7 mouse cellular contexts compared by ENCODE assay signal in the genomic region with DNA sequence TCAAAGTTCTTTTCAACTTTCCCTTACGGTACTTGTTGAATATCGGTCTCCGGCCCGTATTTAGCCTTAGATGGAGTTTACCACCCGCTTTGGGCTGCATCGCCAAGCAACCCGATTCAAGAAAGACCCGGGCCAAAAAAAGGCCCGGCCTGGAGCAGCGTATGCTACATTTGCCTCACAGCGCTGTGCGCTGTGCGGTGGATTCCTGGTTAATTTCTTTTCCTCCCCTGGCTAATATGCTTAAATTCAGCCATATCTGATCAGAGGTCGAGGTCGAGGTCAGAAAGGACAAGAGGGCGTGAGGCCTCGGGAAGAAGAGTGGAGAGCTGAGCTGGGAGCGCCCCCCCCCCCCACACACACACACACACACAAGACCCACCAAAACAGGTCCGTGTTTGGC. TPM values are rescaled to one million over a fixed set of nuclear protein-coding genes. Genes with fewer than 3 reads are reported as not detected.
DNase-seq lines count a peak whose midpoint lies in the region; ATAC-seq and TF ChIP-seq lines count a peak whose summit lies in the region.

No protein-coding gene starts in this region.

- no peak overlapping the region for H3K9ac ChIP-seq in kidney, embryonic 15.5 days
- no peak overlapping the region for H3K9ac ChIP-seq in ES-E14 (ENCODE audit: insufficient read depth, low read depth, low read length, poor library complexity, severe bottlenecking)
- H3K9ac ChIP-seq in embryonic facial prominence, embryonic 11.5 days (replicated peaks; ENCODE audit: low read length): no peak overlapping the region

- WGBS in kidney, embryonic 15.5 days: 3% methylated on average over 19 of the region's 19 CpGs
- WGBS in embryonic facial prominence, embryonic 11.5 days: 2% methylated on average over 19 of the region's 19 CpGs

- H3K4me3 ChIP-seq in kidney, embryonic 15.5 days (replicated peaks): no peak overlapping the region
- no peak overlapping the region for H3K4me3 ChIP-seq in ES-E14 (ENCODE audit: insufficient read depth in 1 of 2, low read depth in 1 of 2, low read length in 2 of 2, poor library complexity in 1 of 2, severe bottlenecking in 1 of 2)
- no peak overlapping the region for H3K4me3 ChIP-seq in embryonic facial prominence, embryonic 11.5 days (ENCODE audit: low read depth, low read length)

- H3K36me3 ChIP-seq in kidney, embryonic 15.5 days: no peaks in the 10 kb centered on the region
- no peaks in the 10 kb centered on the region for H3K36me3 ChIP-seq in ES-E14 (ENCODE audit: control insufficient read depth, insufficient read depth, low read length, poor library complexity, severe bottlenecking)
- no peaks in the 10 kb centered on the region for H3K36me3 ChIP-seq in embryonic facial prominence, embryonic 11.5 days (replicated peaks; ENCODE audit: control insufficient read depth, insufficient read depth, low read depth, low read length)

- H3K27ac ChIP-seq in kidney, embryonic 15.5 days: no peak overlapping the region
- H3K27ac ChIP-seq in ES-E14 (ENCODE audit: insufficient read depth, low read depth, low read length, poor library complexity, severe bottlenecking): no peak overlapping the region
- H3K27ac ChIP-seq in embryonic facial prominence, embryonic 11.5 days (replicated peaks; ENCODE audit: low read depth, low read length): no peak overlapping the region

- H3K9me3 ChIP-seq in kidney, embryonic 15.5 days (replicated peaks): no peaks in the 10 kb centered on the region
- H3K9me3 ChIP-seq in ES-E14 (ENCODE audit: control insufficient read depth, insufficient read depth, low read depth, low read length): no peaks in the 10 kb centered on the region
- H3K9me3 ChIP-seq in embryonic facial prominence, embryonic 11.5 days (replicated peaks; ENCODE audit: control insufficient read depth, low read length): no peaks in the 10 kb centered on the region

- peaks cover 3% of the 10 kb centered on the region; the same call in 1 of the 2 replicates for H3K4me1 ChIP-seq in kidney, embryonic 15.5 days
- no peaks in the 10 kb centered on the region for H3K4me1 ChIP-seq in ES-E14 (ENCODE audit: control insufficient read depth in 2 of 2, insufficient read depth in 2 of 2, low read length in 2 of 2, poor library complexity in 1 of 2)
- H3K4me1 ChIP-seq in embryonic facial prominence, embryonic 11.5 days (ENCODE audit: control insufficient read depth, insufficient read depth, low read length): no peaks in the 10 kb centered on the region

- H3K27me3 ChIP-seq in kidney, embryonic 15.5 days: peaks cover 6% of the 10 kb centered on the region
- H3K27me3 ChIP-seq in embryonic facial prominence, embryonic 11.5 days (ENCODE audit: control insufficient read depth, insufficient read depth, low read length): no peaks in the 10 kb centered on the region

- no peak overlapping the region for H3K4me2 ChIP-seq in kidney, embryonic 15.5 days
- H3K4me2 ChIP-seq in embryonic facial prominence, embryonic 11.5 days (ENCODE audit: low read depth, low read length): no peak overlapping the region

- peak; percentile 12 for DNase-seq in kidney, postnatal 14 days
- peak; percentile 62 for DNase-seq in 416B (ENCODE audit: low read depth)
- peak; percentile 41 for DNase-seq in ES-E14 (ENCODE audit: low read depth, low spot score)
- peak; percentile 47 for DNase-seq in embryonic facial prominence, embryonic 11.5 days (ENCODE audit: low spot score)
- DNase-seq in testis, postnatal 10 days (ENCODE audit: low spot score): no peak
- DNase-seq in frontal cortex, postnatal 25 days (ENCODE audit: low spot score in 2 of 2): no peak

- in situ Hi-C loops in ES-E14 (cut with MboI; ENCODE audit: low sequenced_read_pairs in 2 of 2, unreplicated experiment in 2 of 2): no loop called here

- ATAC-seq in kidney, embryonic 15.5 days (replicated peaks; ENCODE audit: low FRiP score): no peak
- no peak for ATAC-seq in embryonic facial prominence, embryonic 11.5 days (replicated peaks; ENCODE audit: insufficient number of reproducible peaks, low FRiP score, low TSS enrichment, low read depth)

TF ChIP-seq in ES-E14, 5 proteins besides CTCF, POLR2A, EP300 and RAD21:
- TF ChIP-seq HCFC1 (IDR thresholded peaks at IDR 0.05; ENCODE audit: borderline replicate concordance, insufficient read depth, low read length) (no peak), ZC3H11A (IDR thresholded peaks at IDR 0.05; ENCODE audit: borderline replicate concordance, low read depth, low read length) (no peak), CHD2 (IDR thresholded peaks at IDR 0.05; ENCODE audit: low read depth, low read length) (no peak), ZNF384 (IDR thresholded peaks at IDR 0.05; ENCODE audit: low read depth, low read length) (no peak), MAFK (IDR thresholded peaks at IDR 0.05; ENCODE audit: insufficient read depth, low read depth, low read length) (no peak)
TF ChIP-seq in ES-E14: peak in this region for 0.

RNA-seq across cellular contexts. Expression of gene Apbb1ip, which starts 29.0 kb away (rescaled TPM):
- polyA plus RNA-seq in kidney, embryonic 15.5 days (2015; fragmentation: Nextera tagmentation; extraction: Ambion mirVana): 2.4 and 2.5 TPM in 2 replicates
- 0.11 and 0.18 TPM in 2 replicates for total RNA-seq in ES-E14 (2012; rRNA removed)
- 1.5 and 1.6 TPM in 2 replicates for polyA plus RNA-seq in embryonic facial prominence, embryonic 11.5 days (2014; fragmentation: Nextera tagmentation; extraction: Ambion mirVana)

Comparison
In these comparisons a context has a peak if more than half of its experiments do, and no peak if none do; other contexts are left out.
1. DNase-seq: peak in kidney, postnatal 14 days (single experiment), 416B (single experiment), ES-E14 (single experiment) and embryonic facial prominence, embryonic 11.5 days (single experiment); none in testis, postnatal 10 days (single experiment) and frontal cortex, postnatal 25 days (0 of 2).